Mouse (Mus musculus): ENCODE measurements around the gene Sbp.

DNA sequence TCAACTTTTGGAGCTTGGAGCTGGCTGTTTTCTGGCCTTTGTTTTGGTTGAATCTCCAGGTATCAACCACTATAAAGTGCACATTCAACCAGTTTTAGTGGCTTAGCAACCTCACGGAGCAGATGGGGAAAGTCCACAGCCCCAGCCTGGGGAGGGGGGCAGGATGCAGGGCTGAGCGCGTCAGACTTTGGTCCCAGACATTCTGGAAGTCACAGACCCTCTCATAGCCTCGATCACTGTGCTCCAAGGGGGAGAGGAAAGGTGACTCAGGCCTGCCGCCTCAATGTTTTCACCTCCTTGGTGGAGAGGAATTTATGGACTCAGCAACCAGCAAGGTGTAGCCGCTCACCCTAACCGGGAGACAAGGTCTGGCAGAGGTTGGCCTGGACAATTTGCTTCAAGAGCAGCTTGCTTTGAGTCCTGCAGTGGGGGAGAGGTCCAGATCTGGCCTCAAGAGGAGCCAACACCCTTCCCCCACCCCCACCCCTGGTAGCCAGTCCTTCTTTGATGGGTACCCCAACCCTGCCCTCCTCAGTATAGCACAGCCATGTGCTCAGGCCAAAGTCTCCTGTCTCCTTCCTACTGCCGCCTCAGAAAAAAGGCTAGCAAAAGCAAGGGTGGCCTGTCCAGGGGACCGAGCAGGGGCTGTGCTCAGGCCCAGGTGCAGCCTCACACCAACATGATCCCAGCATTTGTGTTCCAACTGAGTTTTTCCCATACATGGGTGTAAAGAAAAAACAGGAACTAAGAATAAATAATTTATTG lies 51.5 kb downstream of the Sbp start:
- no peak for TF ChIP-seq POLR2A (IDR thresholded peaks at IDR 0.05; ENCODE audit: insufficient read depth, low read length)
- TF ChIP-seq CTCF (IDR thresholded peaks at IDR 0.05; ENCODE audit: low read depth, low read length), result no peak
- TF ChIP-seq EP300 (IDR thresholded peaks at IDR 0.05; ENCODE audit: insufficient read depth, low read depth, low read length), result no peak
